Mouse (Mus musculus) brain, embryonic 14.5 days (tissue): ENCODE measurements at regions not wholly inside any gene's neighbourhood (a gene's known extent, or its start where the extent isn't known, plus 50 kb on each side); places are given as distances from the start of the nearest gene placed in this dataset.

Experiments
- DNase-seq: peaks from one replicate; pipeline ENCODE4 v3.0.0-alpha.2; 2011; ENCODE audit warnings: low read depth
- CTCF ChIP-seq: fragments of 200-500 bp; IDR thresholded peaks from 2 replicates; pipeline ENCODE4 v1.5.1; 2012; ENCODE audit warnings: inconsistent platforms, mild to moderate bottlenecking, moderate library complexity, borderline replicate concordance; ENCODE audit not compliant: insufficient read depth, insufficient read length; ENCODE audit errors: extremely low read depth
- POLR2A ChIP-seq: fragments of 200-500 bp; IDR thresholded peaks from 2 replicates; pipeline ENCODE4 v1.6.1; 2012; ENCODE audit warnings: mild to moderate bottlenecking, inconsistent platforms, borderline replicate concordance; ENCODE audit not compliant: poor library complexity, insufficient read depth, insufficient read length, severe bottlenecking; ENCODE audit errors: extremely low read depth

GRCm38 (mm10) chr5:39824680-39825079, 69.4 kb upstream of the Hs3st1 start:
- peak; percentile 18 for DNase-seq
- TF ChIP-seq CTCF (no peak), POLR2A (no peak)

- no peak for DNase-seq
- no peak for TF ChIP-seq CTCF
- TF ChIP-seq POLR2A = no peak
Observed at GRCm38 (mm10) chr5:39806643-39807042, 51.4 kb upstream of the Hs3st1 start.
